Mouse (Mus musculus) lung, postnatal 0 days (tissue): ENCODE data around the gene Fbxo6.

Source experiments
- CTCF ChIP-seq: IDR thresholded peaks from 2 replicates; pipeline ENCODE4 v1.5.1; 2016; ENCODE audit warnings: antibody characterized with exemption, mild to moderate bottlenecking
- EP300 ChIP-seq: IDR thresholded peaks from 2 replicates; pipeline ENCODE4 v1.6.1; 2016; ENCODE audit warnings: antibody characterized with exemption, mild to moderate bottlenecking, control low read depth

- TF ChIP-seq CTCF (no peak), EP300 (no peak)
These were observed 23.3 kb downstream of the Fbxo6 start for GRCm38 (mm10) chr4:148128672-148129071.
